Mouse (Mus musculus) gastrocnemius, adult 2 months (tissue): ENCODE results near the gene Def8. TPM values are rescaled to one million over a fixed set of nuclear protein-coding genes. Genes with fewer than 3 reads are reported as not detected.

Source experiments
- DNase-seq: peaks from one replicate; pipeline ENCODE4 v3.0.0; 2022
- H3K27ac ChIP-seq: fragments of 200-600 bp; 2 replicates; pipeline ENCODE4 v1.8.1; 2022; ENCODE audit warnings: mild to moderate bottlenecking
- H3K4me3 ChIP-seq: fragments of 200-600 bp; 2 replicates; pipeline ENCODE4 v1.8.1; 2022; ENCODE audit warnings: mild to moderate bottlenecking, moderate library complexity
- CTCF ChIP-seq: fragments of 200-600 bp; IDR thresholded peaks from 2 replicates; pipeline ENCODE4 v1.8.1; 2022; ENCODE audit warnings: antibody characterized with exemption, mild to moderate bottlenecking, moderate library complexity
- intact Hi-C: fragments of 180-260 bp; cut with DNase I; formaldehyde crosslinking; loops from one replicate; pipeline ENCODE4 v1.15.1; 2025
- total RNA-seq, 2 experiments: library from RNA; stranded (reverse); gene quantifications; 2 replicates each; pipeline ENCODE4 v1.2.3; 2021

Gene Def8
- total RNA-seq, 2 experiments from 2014 or later, result 38.5 to 39.1 TPM

DNA sequence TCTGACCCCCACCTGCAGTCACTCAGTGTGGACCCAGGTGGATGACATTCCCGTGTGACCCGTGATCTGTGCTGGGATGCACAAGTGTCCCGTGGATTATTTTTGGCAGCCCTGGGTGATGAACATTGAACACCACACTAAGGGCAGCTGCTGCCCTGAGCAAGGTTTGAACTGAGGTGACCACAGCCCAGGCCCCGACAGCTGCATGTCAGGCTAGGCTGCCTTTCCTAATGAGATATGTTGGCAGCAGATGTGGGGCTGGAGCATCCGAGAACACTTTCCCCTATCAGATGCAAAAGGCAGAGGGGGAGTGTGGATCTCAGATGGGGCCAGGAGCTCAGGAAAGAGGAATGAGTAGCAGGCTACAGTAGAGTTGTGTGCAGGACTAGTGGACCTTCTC is 87.5 kb downstream of the Def8 start:
- no peak overlapping the region for H3K4me3 ChIP-seq
- DNase-seq, result no peak
- intact Hi-C loops, result no loop called here
- TF ChIP-seq CTCF, result no peak
- no peak overlapping the region for H3K27ac ChIP-seq

Other genes starting within 250 kb of the Def8 start
- gene Dpep1, start 237.3 kb upstream of the Def8 start, total RNA-seq, result 10 to 100 TPM; 13.6 to 16.7 TPM
- 10 to 100 TPM; 42.6 to 43.8 TPM for gene Chmp1a, start 210.8 kb upstream of the Def8 start, total RNA-seq
- gene Spata33, start 210.7 kb upstream of the Def8 start, total RNA-seq, result 1 to 10 TPM; 1.2 to 1.8 TPM
- gene Cdk10, start 198.7 kb upstream of the Def8 start, total RNA-seq, result 10 to 100 TPM; 13.0 to 15.2 TPM
- gene Spata2l, start 187.3 kb upstream of the Def8 start, total RNA-seq, result 1 to 10 TPM; 1.5 to 2.3 TPM
- gene Zfp276, start 169.3 kb upstream of the Def8 start, total RNA-seq, result 1 to 10 TPM; 5.2 to 8.1 TPM
- gene Vps9d1, start 169.2 kb upstream of the Def8 start, total RNA-seq, result 10 to 100 TPM; 17.7 to 18.3 TPM
- gene Fanca, start 105.0 kb upstream of the Def8 start, total RNA-seq, result not detected
- gene Spire2, start 90.8 kb upstream of the Def8 start, total RNA-seq, result not detected
- gene Tcf25, start 49.8 kb upstream of the Def8 start, total RNA-seq, result 100 to 1,000 TPM; 134 to 140 TPM
- not detected for gene Mc1r, start 16.4 kb upstream of the Def8 start, total RNA-seq
- gene Tubb3, start 12.1 kb upstream of the Def8 start, total RNA-seq, result not detected
- 10 to 100 TPM; 37.5 to 44.5 TPM for gene Afg3l1, start 54.4 kb downstream of the Def8 start, total RNA-seq
- not detected for gene Dbndd1, start 91.9 kb downstream of the Def8 start, total RNA-seq
- 1 to 10 TPM; 3.7 to 4.2 TPM for gene Gas8, start 95.3 kb downstream of the Def8 start, total RNA-seq
- gene Rhou, start 230.4 kb downstream of the Def8 start, total RNA-seq, result 10 to 100 TPM; 15.2 to 44.8 TPM